Mouse (Mus musculus): Measurements from ENCODE around the gene Eftud2. TPM values are rescaled to one million over a fixed set of nuclear protein-coding genes. Genes with fewer than 3 reads are reported as not detected.

The Eftud2 gene
- polyA plus RNA-seq, 1 experiment = 89.9 TPM

- Histone ChIP-seq H3K27me3 (ENCODE audit: control insufficient read depth, insufficient read depth, low read length) (no peaks in the 10 kb centered on the region), H3K4me3 (replicated peaks; ENCODE audit: insufficient read depth, low read depth, low read length) (no peak overlapping the region), H3K27ac (ENCODE audit: insufficient read depth, low read length) (peak overlapping the region; percentile 96), H3K4me1 (ENCODE audit: control insufficient read depth, insufficient read depth, low read length) (peaks cover 15% of the 10 kb centered on the region)
- DNase-seq = peak; percentile 83 to 84
- TF ChIP-seq POLR2A (IDR thresholded peaks at IDR 0.05; ENCODE audit: borderline replicate concordance, insufficient read depth, low read length) (peak; percentile 29; the same call in 1 of the 2 replicates), CTCF (IDR thresholded peaks at IDR 0.05; ENCODE audit: borderline replicate concordance, insufficient read depth, low read depth, low read length) (no peak)
- 11% methylated on average over 7 of the region's 7 CpGs for WGBS
These were observed 5.9 kb downstream of the Eftud2 start for GRCm38 (mm10) chr11:102874801-102875334.

- Histone ChIP-seq H3K27me3 (ENCODE audit: control insufficient read depth, insufficient read depth, low read length) (no peaks in the 10 kb centered on the region), H3K4me1 (ENCODE audit: control insufficient read depth, insufficient read depth, low read length) (peaks cover 12% of the 10 kb centered on the region), H3K27ac (ENCODE audit: insufficient read depth, low read length) (no peak overlapping the region), H3K4me3 (replicated peaks; ENCODE audit: insufficient read depth, low read depth, low read length) (no peak overlapping the region)
- WGBS = 21% methylated on average over 4 of the region's 4 CpGs
- TF ChIP-seq CTCF (IDR thresholded peaks at IDR 0.05; ENCODE audit: borderline replicate concordance, insufficient read depth, low read depth, low read length) (peak; percentile 62; the same call in 1 of the 2 replicates), POLR2A (IDR thresholded peaks at IDR 0.05; ENCODE audit: borderline replicate concordance, insufficient read depth, low read length) (no peak)
- peak; percentile 60 to 68 for DNase-seq
These were observed 16.5 kb downstream of the Eftud2 start for GRCm38 (mm10) chr11:102864272-102864671.

- WGBS = 10% methylated on average over 8 of the region's 8 CpGs
These were observed 20.9 kb downstream of the Eftud2 start for GRCm38 (mm10) chr11:102859933-102860332.

GRCm38 (mm10) chr11:102858951-102859350 lies 21.8 kb downstream of the Eftud2 start:
- peak; percentile 36 to 46 for DNase-seq
- Histone ChIP-seq H3K4me1 (ENCODE audit: control insufficient read depth, insufficient read depth, low read length) (peaks cover 18% of the 10 kb centered on the region), H3K27me3 (ENCODE audit: control insufficient read depth, insufficient read depth, low read length) (no peaks in the 10 kb centered on the region), H3K4me3 (replicated peaks; ENCODE audit: insufficient read depth, low read depth, low read length) (no peak overlapping the region), H3K27ac (ENCODE audit: insufficient read depth, low read length) (no peak overlapping the region)
- TF ChIP-seq CTCF (IDR thresholded peaks at IDR 0.05; ENCODE audit: borderline replicate concordance, insufficient read depth, low read depth, low read length) (no peak), POLR2A (IDR thresholded peaks at IDR 0.05; ENCODE audit: borderline replicate concordance, insufficient read depth, low read length) (no peak)
- WGBS = 25% methylated on average over 11 of the region's 11 CpGs

More at GRCm38 (mm10) chr11:102859933-102860332, 20.9 kb downstream of the Eftud2 start:
- Histone ChIP-seq H3K4me1 (ENCODE audit: control insufficient read depth, insufficient read depth, low read length) (peaks cover 18% of the 10 kb centered on the region), H3K4me3 (replicated peaks; ENCODE audit: insufficient read depth, low read depth, low read length) (no peak overlapping the region), H3K27me3 (ENCODE audit: control insufficient read depth, insufficient read depth, low read length) (no peaks in the 10 kb centered on the region), H3K27ac (ENCODE audit: insufficient read depth, low read length) (no peak overlapping the region)
- DNase-seq = peak; percentile 51 to 61
- TF ChIP-seq POLR2A (IDR thresholded peaks at IDR 0.05; ENCODE audit: borderline replicate concordance, insufficient read depth, low read length) (no peak), CTCF (IDR thresholded peaks at IDR 0.05; ENCODE audit: borderline replicate concordance, insufficient read depth, low read depth, low read length) (no peak)

- no peak for DNase-seq
- Histone ChIP-seq H3K4me1 (ENCODE audit: control insufficient read depth, insufficient read depth, low read length) (peaks cover 18% of the 10 kb centered on the region), H3K27me3 (ENCODE audit: control insufficient read depth, insufficient read depth, low read length) (no peaks in the 10 kb centered on the region), H3K27ac (ENCODE audit: insufficient read depth, low read length) (no peak overlapping the region), H3K4me3 (replicated peaks; ENCODE audit: insufficient read depth, low read depth, low read length) (no peak overlapping the region)
- 92% methylated on average over 6 of the region's 6 CpGs for WGBS
- TF ChIP-seq CTCF (IDR thresholded peaks at IDR 0.05; ENCODE audit: borderline replicate concordance, insufficient read depth, low read depth, low read length) (no peak), POLR2A (IDR thresholded peaks at IDR 0.05; ENCODE audit: borderline replicate concordance, insufficient read depth, low read length) (no peak)
These were observed 24.8 kb downstream of the Eftud2 start for GRCm38 (mm10) chr11:102855941-102856340.

GRCm38 (mm10) chr11:102853760-102854159 lies 27.0 kb downstream of the Eftud2 start:
- H3K4me3 ChIP-seq (replicated peaks; ENCODE audit: insufficient read depth, low read depth, low read length) = no peak overlapping the region
- DNase-seq = no peak
- no peak for TF ChIP-seq POLR2A (IDR thresholded peaks at IDR 0.05; ENCODE audit: borderline replicate concordance, insufficient read depth, low read length)
- TF ChIP-seq CTCF (IDR thresholded peaks at IDR 0.05; ENCODE audit: borderline replicate concordance, insufficient read depth, low read depth, low read length) = peak; percentile 39; the same call in 1 of the 2 replicates

GRCm38 (mm10) chr11:102851883-102852282 lies 28.9 kb downstream of the Eftud2 start:
- TF ChIP-seq POLR2A (IDR thresholded peaks at IDR 0.05; ENCODE audit: borderline replicate concordance, insufficient read depth, low read length) (no peak), CTCF (IDR thresholded peaks at IDR 0.05; ENCODE audit: borderline replicate concordance, insufficient read depth, low read depth, low read length) (peak; percentile 79)
- H3K4me1 ChIP-seq (ENCODE audit: control insufficient read depth, insufficient read depth, low read length) = no peaks in the 10 kb centered on the region
- WGBS = 57% methylated on average over 5 of the region's 5 CpGs

More at GRCm38 (mm10) chr11:102853760-102854159, 27.0 kb downstream of the Eftud2 start:
- Histone ChIP-seq H3K27ac (ENCODE audit: insufficient read depth, low read length) (no peak overlapping the region), H3K27me3 (ENCODE audit: control insufficient read depth, insufficient read depth, low read length) (no peaks in the 10 kb centered on the region), H3K4me1 (ENCODE audit: control insufficient read depth, insufficient read depth, low read length) (peaks cover under 1% of the 10 kb centered on the region; the same call in 1 of the 2 replicates)

GRCm38 (mm10) chr11:102845926-102846325 lies 34.9 kb downstream of the Eftud2 start:
- Histone ChIP-seq H3K27ac (ENCODE audit: insufficient read depth, low read length) (no peak overlapping the region), H3K4me3 (replicated peaks; ENCODE audit: insufficient read depth, low read depth, low read length) (no peak overlapping the region), H3K4me1 (ENCODE audit: control insufficient read depth, insufficient read depth, low read length) (no peaks in the 10 kb centered on the region), H3K27me3 (ENCODE audit: control insufficient read depth, insufficient read depth, low read length) (no peaks in the 10 kb centered on the region)
- TF ChIP-seq CTCF (IDR thresholded peaks at IDR 0.05; ENCODE audit: borderline replicate concordance, insufficient read depth, low read depth, low read length) = no peak
- no peak for TF ChIP-seq POLR2A (IDR thresholded peaks at IDR 0.05; ENCODE audit: borderline replicate concordance, insufficient read depth, low read length)
- 89% methylated on average over 10 of the region's 10 CpGs for WGBS
- no peak for DNase-seq

More at GRCm38 (mm10) chr11:102851883-102852282, 28.9 kb downstream of the Eftud2 start:
- Histone ChIP-seq H3K27ac (ENCODE audit: insufficient read depth, low read length) (no peak overlapping the region), H3K27me3 (ENCODE audit: control insufficient read depth, insufficient read depth, low read length) (no peaks in the 10 kb centered on the region), H3K4me3 (replicated peaks; ENCODE audit: insufficient read depth, low read depth, low read length) (no peak overlapping the region)
- peak; percentile 64 to 77 for DNase-seq
